Mouse (Mus musculus) erythroblast, embryonic 14.5 days (primary cell): Measurements from ENCODE around the gene Hus1b. TPM values are rescaled to one million over a fixed set of nuclear protein-coding genes. Genes with fewer than 3 reads are reported as not detected.

Experiments
- H3K27me3 ChIP-seq: 2 replicates; pipeline ENCODE4 v1.6.1; 2012; ENCODE audit warnings: inconsistent platforms; ENCODE audit not compliant: control insufficient read depth
- H3K36me3 ChIP-seq: 2 replicates; pipeline ENCODE4 v1.6.1; 2012; ENCODE audit warnings: mild to moderate bottlenecking, inconsistent platforms; ENCODE audit not compliant: control insufficient read depth
- H3K4me1 ChIP-seq: 2 replicates; pipeline ENCODE4 v1.6.1; 2012; ENCODE audit warnings: inconsistent platforms; ENCODE audit not compliant: control insufficient read depth
- H3K4me3 ChIP-seq: replicated peaks from 2 replicates; pipeline ENCODE3; 2012; ENCODE audit warnings: moderate library complexity, mild to moderate bottlenecking, inconsistent platforms
- H3K9me3 ChIP-seq: 2 replicates; pipeline ENCODE4 v1.6.1; 2012; ENCODE audit warnings: low read length, inconsistent platforms, mixed read lengths; ENCODE audit not compliant: control insufficient read depth
- GATA1 ChIP-seq: IDR thresholded peaks from 2 replicates; pipeline ENCODE4 v1.6.1; 2012; ENCODE audit warnings: low read length, inconsistent platforms, mixed read lengths
- TAL1 ChIP-seq: IDR thresholded peaks from 3 replicates; pipeline ENCODE4 v1.6.1; 2012; ENCODE audit warnings: low read length, inconsistent platforms, mixed read lengths
- polyA plus RNA-seq: library from polyadenylated mRNA; stranded (reverse); fragments of >175 nt; gene quantifications from 2 replicates; pipeline ENCODE4 v1.2.3, GENCODE M21; 2012

Gene Hus1b
- not detected in 2 replicates for polyA plus RNA-seq

DNA sequence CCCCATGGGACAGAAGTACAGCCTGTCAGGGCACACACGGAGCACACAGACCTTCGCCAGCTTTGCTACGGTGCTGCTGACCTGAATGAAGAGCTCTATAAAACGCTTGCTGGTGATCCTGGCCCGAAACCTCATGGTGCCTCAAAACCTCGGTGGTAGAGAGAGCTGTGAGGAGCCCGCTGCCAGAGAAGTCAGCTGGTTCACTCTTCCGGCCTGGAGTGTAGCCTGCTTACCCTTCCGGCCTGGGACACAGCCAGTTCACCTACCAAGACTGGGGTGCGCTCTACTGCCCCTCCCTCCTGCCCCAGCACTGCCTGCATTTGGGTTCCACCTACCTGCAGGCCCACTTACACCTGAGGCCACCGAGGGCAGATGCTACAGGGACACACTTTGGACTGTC, at the start of gene Hus1b:
Hus1b (minus strand) TSS at position 220 of the 400 bp plus-strand sequence.
- Histone ChIP-seq H3K9me3 (no peaks in the 10 kb centered on the region), H3K4me3 (no peak within 1 kb of the TSS), H3K4me1 (peaks cover 12% of the 10 kb centered on the region), H3K27me3 (no peaks in the 10 kb centered on the region), H3K36me3 (peaks cover 13% of the 10 kb centered on the region)
- TF ChIP-seq TAL1 (no peak), GATA1 (no peak)

DNA sequence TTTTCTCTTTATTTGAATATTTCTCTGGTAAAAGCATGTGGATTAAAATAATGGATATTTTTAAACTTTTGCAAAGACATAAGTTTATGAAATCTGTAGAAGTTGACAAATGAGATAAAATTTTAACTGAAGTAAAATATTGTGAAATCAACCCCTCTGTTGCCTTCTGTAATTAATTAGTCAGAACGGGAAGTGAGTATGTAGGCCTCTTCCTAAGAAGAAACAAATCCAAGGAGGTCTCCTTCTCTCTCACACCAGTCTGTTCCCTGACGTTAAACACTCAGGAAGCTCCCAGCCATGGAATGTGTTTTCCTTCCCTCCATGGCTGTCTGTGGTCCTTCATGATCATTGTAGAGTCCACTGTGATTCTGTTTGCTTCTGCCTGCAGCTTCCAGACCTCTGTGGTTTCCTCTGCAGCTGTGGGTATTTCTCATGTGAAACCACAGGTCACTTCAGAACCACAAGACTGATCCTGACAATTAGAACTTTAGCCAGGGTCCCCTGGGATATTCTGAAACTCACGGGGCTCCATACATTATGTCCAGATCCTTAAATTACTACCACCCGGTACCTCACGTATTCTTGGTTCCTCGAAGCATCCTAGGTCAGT, 46.8 kb upstream of the Hus1b start:
- no peaks in the 10 kb centered on the region for H3K36me3 ChIP-seq
- H3K4me3 ChIP-seq: no peak overlapping the region
- H3K27me3 ChIP-seq: peaks cover 10% of the 10 kb centered on the region
- no peaks in the 10 kb centered on the region for H3K4me1 ChIP-seq
- TF ChIP-seq GATA1 (no peak), TAL1 (no peak)
- no peaks in the 10 kb centered on the region for H3K9me3 ChIP-seq

DNA sequence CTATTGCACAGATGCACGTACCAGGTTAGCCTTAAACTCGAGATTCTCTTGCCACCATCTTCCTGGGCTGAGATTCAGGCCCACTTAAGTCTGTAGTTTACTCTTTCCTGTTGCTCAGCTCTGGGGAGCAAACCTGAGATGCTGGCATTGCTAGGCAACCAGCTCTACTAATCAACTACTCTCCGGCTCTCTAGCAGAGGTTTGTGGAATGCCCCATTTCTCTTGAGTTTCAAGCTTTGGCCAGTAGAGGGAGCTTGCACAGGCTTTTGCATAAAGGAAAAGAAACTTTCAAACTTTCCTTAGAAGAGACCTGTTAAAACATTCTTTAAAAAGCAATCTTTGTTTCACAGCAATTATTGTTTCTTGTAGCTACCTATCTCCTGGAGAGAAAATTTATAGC, 46.3 kb upstream of the Hus1b start:
- TF ChIP-seq TAL1 (no peak), GATA1 (no peak)
- Histone ChIP-seq H3K27me3 (peaks cover 10% of the 10 kb centered on the region), H3K9me3 (no peaks in the 10 kb centered on the region), H3K4me3 (no peak overlapping the region), H3K36me3 (no peaks in the 10 kb centered on the region), H3K4me1 (no peaks in the 10 kb centered on the region)

DNA sequence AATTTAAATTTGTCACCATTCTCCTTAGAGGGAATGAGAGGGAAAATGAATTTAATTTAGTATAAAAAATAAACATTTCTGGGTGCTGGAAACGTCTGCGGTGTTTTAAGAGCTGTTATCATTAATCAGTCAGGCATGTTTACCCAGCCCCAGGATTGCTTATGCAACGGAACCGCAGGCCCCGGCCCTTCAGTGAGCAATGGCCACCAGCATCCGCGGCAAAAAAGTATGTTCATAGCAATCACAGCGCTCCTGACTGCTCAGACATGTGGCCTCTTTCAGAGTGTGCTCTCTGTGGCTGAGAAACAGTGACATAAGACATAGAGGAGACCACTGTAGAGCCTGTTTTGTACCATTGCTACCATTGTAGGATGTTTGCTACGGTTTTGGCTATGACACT, 42.7 kb upstream of the Hus1b start:
- H3K4me3 ChIP-seq: no peak overlapping the region
- TF ChIP-seq GATA1: no peak
- TF ChIP-seq TAL1: no peak
- H3K27me3 ChIP-seq: peaks cover 46% of the 10 kb centered on the region
- no peaks in the 10 kb centered on the region for H3K36me3 ChIP-seq
- H3K9me3 ChIP-seq: no peaks in the 10 kb centered on the region; the same call in 1 of the 2 replicates
- H3K4me1 ChIP-seq: no peaks in the 10 kb centered on the region

DNA sequence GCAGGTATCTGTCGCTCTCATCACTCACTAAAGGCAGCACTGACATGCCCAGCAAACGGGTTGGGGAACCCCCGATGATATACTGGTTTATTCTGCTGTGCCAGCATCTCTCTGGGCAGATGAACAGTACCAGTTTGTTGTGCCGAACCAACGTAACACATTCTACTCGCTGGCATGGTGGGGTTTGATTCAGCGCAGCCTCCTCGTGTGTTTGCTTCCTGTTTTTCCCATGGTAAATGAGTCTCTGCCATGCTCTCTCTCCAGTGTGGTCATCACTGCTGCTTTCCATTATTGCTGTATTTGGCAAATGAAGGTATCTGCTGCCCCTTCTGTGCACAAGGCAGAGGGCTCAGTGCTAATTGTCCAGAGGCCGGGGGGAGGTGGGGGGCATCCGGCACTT, 42.2 kb upstream of the Hus1b start:
- Histone ChIP-seq H3K4me3 (no peak overlapping the region), H3K4me1 (no peaks in the 10 kb centered on the region), H3K36me3 (no peaks in the 10 kb centered on the region), H3K9me3 (no peaks in the 10 kb centered on the region; the same call in 1 of the 2 replicates), H3K27me3 (peaks cover 51% of the 10 kb centered on the region)
- TF ChIP-seq GATA1: no peak
- no peak for TF ChIP-seq TAL1

DNA sequence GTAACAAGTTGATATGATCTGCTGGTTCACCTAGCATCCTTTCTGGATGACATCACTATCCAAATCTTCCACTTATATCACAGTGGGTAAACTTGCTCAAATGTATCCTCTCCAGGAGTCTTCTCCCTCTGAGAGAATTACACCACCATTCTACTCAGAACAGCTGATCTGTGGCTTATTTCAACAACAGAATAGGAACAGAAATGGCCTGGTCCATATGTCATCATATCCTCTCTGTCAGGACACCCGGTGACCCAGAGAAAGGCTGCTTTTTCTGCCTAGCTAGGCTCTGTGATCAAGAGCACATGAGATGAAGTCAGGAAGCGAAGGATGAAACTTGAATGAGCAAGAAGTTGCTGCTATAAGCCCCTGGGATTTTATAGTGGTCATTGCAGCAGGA, 40.1 kb upstream of the Hus1b start:
- Histone ChIP-seq H3K36me3 (no peaks in the 10 kb centered on the region), H3K4me3 (no peak overlapping the region), H3K4me1 (no peaks in the 10 kb centered on the region), H3K9me3 (no peaks in the 10 kb centered on the region; the same call in 1 of the 2 replicates), H3K27me3 (peaks cover 65% of the 10 kb centered on the region)
- TF ChIP-seq TAL1 (no peak), GATA1 (no peak)

DNA sequence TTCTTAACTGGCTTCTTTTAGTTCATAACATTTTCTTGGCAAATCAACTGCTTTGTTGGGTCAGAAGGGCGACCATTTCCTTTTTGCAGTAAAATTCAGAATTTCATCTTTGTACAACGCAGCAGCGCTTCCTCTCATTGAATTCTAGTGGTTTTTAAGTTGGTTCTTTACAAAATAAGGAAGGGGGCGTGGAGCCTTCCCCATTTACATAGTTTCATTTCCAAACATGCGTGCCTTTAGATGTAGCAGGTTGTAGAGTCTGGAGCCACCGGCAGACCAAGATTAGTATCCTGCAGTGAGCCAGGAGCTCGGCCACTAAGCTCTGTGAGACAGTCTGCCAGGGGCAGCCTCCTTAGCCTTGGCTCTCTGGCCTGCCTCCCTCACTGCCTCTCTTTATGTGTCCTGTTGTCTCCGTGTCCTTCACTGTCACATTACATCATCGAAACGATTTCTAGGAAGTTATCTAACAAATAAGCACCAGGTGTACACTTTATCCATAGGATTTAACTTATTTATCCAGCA, 39.4 kb upstream of the Hus1b start:
- Histone ChIP-seq H3K4me3 (no peak overlapping the region), H3K36me3 (no peaks in the 10 kb centered on the region), H3K4me1 (no peaks in the 10 kb centered on the region), H3K27me3 (peaks cover 65% of the 10 kb centered on the region), H3K9me3 (no peaks in the 10 kb centered on the region; the same call in 1 of the 2 replicates)
- TF ChIP-seq TAL1 (no peak), GATA1 (no peak)

DNA sequence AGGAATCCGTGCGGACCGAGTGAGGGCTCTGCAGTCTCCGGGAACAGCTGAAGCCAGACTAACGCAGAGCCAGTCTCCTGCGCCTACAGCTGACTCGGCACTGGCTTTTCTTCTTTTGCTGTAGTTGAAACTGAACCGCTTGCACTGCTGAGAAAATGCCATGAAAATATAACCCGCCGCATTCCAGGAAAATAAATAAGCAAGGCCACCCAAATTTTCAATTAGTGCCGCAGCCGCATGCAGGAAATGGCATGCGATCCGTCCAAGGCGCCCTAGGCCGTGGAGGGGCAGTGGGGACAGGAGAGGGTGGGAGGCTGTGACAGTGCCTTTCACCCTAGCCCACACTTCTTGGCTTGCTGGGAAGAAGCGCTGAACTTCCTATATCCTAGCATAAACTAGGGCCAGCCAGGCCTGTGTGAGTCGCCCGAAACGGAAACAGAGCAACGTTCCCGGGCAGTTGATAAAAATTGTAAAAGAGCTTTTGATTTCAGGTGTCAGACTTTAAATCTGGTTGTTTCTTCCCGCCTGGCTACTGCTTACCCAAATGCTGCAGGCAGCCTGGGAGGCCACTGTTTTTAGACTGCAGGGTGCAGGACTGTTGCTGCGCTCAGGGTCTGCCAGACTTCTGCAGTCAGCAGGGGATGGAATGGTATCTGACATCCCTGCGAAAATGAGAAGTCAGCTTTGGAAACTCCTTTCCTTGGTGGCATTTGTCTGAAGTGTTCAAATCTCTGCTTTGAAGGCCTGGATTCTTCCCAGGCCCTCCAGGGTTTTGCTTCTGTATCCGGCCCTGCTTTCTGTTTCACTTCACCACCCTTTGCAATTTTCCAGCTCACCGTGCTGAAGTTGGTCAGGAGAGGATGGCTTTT, 38.3 kb upstream of the Hus1b start:
- no peaks in the 10 kb centered on the region for H3K36me3 ChIP-seq
- no peak for TF ChIP-seq TAL1
- no peak for TF ChIP-seq GATA1
- no peaks in the 10 kb centered on the region for H3K4me1 ChIP-seq
- H3K4me3 ChIP-seq: peak overlapping the region; percentile 30
- peaks cover 61% of the 10 kb centered on the region for H3K27me3 ChIP-seq
- no peaks in the 10 kb centered on the region; the same call in 1 of the 2 replicates for H3K9me3 ChIP-seq

DNA sequence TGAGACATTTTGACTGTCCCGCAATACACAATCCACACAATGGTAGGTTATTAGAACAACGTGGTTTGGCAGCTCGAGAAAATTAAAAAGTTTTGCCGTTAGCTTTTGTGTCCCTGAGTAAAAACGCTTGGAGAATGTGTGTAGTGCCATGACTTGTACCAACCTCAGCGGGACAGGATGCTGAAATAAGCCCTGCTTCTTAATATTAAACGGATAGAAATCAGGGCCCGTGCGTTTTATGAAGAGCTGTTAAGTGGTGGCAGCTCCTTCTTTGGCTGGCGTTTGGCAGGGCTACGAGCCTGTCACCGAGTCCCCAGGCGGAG, 37.7 kb upstream of the Hus1b start:
- peak overlapping the region; percentile 30 for H3K4me3 ChIP-seq
- no peaks in the 10 kb centered on the region for H3K4me1 ChIP-seq
- H3K36me3 ChIP-seq: no peaks in the 10 kb centered on the region
- no peaks in the 10 kb centered on the region; the same call in 1 of the 2 replicates for H3K9me3 ChIP-seq
- TF ChIP-seq GATA1: no peak
- TF ChIP-seq TAL1: no peak
- H3K27me3 ChIP-seq: peaks cover 60% of the 10 kb centered on the region
